Mouse (Mus musculus) c-Kit-positive CD71-positive TER-119-positive erythroid progenitor cells, embryonic 14.5 days (primary cell): ENCODE measurements around the gene Gpank1.

Experiments used
- DNase-seq: peaks from one replicate; pipeline ENCODE4 v3.0.0-alpha.2; 2013; ENCODE audit warnings: low spot score

Gene Gpank1

GRCm38 (mm10) chr17:35121143-35121799, at the start of gene Gpank1:
Gene Gpank1, plus strand, starts transcription at chr17:35121455.
- peak; percentile 95 for DNase-seq

- no peak for DNase-seq
Measured at GRCm38 (mm10) chr17:35074097-35074496, 47.2 kb upstream of the Gpank1 start.

- DNase-seq, result no peak
Measured at GRCm38 (mm10) chr17:35076507-35077176, 44.6 kb upstream of the Gpank1 start, which contains the start of gene Ly6g6e. Gene Ly6g6e, plus strand, starts transcription at chr17:35076902.

- no peak for DNase-seq
Measured at GRCm38 (mm10) chr17:35077285-35077684, 44.0 kb upstream of the Gpank1 start.

GRCm38 (mm10) chr17:35077786-35078233, 43.4 kb upstream of the Gpank1 start, which contains the start of gene Ly6g6d:
Gene Ly6g6d, minus strand, starts transcription at chr17:35078065.
- no peak for DNase-seq

GRCm38 (mm10) chr17:35079778-35080177, 41.5 kb upstream of the Gpank1 start:
- peak; percentile 80 for DNase-seq

GRCm38 (mm10) chr17:35080248-35080647, 41.0 kb upstream of the Gpank1 start:
- DNase-seq, result peak; percentile 45

- DNase-seq, result no peak
Measured at GRCm38 (mm10) chr17:35080710-35081109, 40.5 kb upstream of the Gpank1 start.

- no peak for DNase-seq
Measured at GRCm38 (mm10) chr17:35082841-35083576, 38.2 kb upstream of the Gpank1 start.

GRCm38 (mm10) chr17:35083929-35084497, 37.2 kb upstream of the Gpank1 start:
- DNase-seq, result no peak

GRCm38 (mm10) chr17:35085208-35085865, 35.9 kb upstream of the Gpank1 start, which contains the start of gene Ly6g6f:
Gene Ly6g6f, minus strand, starts transcription at chr17:35085610.
- DNase-seq, result no peak

- DNase-seq, result no peak
Measured at GRCm38 (mm10) chr17:35088151-35088550, 33.1 kb upstream of the Gpank1 start.

- DNase-seq, result peak; percentile 90
Measured at GRCm38 (mm10) chr17:35088825-35089644, 32.2 kb upstream of the Gpank1 start, which contains the start of gene Abhd16a. Gene Abhd16a, plus strand, starts transcription at chr17:35089263.

- peak; percentile 67 for DNase-seq
Measured at GRCm38 (mm10) chr17:35090166-35090932, 30.9 kb upstream of the Gpank1 start.

- no peak for DNase-seq
Measured at GRCm38 (mm10) chr17:35092403-35093198, 28.7 kb upstream of the Gpank1 start.

- DNase-seq, result no peak
Measured at GRCm38 (mm10) chr17:35094475-35095365, 26.5 kb upstream of the Gpank1 start.

- DNase-seq, result no peak
Measured at GRCm38 (mm10) chr17:35096597-35096996, 24.7 kb upstream of the Gpank1 start.

- no peak for DNase-seq
Measured at GRCm38 (mm10) chr17:35097164-35097655, 24.0 kb upstream of the Gpank1 start.
